Mouse (Mus musculus): ENCODE measurements around the gene 7530416G11Rik. TPM values are rescaled to one million over a fixed set of nuclear protein-coding genes. Genes with fewer than 3 reads are reported as not detected.

Gene 7530416G11Rik
- total RNA-seq (2012; rRNA removed), result not detected in 2 replicates
- not detected in 2 replicates for total RNA-seq (2014; rRNA removed)
- not detected in 2 replicates for polyA plus RNA-seq (2012; ENCODE audit: insufficient read length, low read depth)

GRCm38 (mm10) chr15:85503127-85503526 is at the start of gene 7530416G11Rik:
Gene 7530416G11Rik, minus strand, starts transcription at chr15:85503227.
- no peak for DNase-seq (ENCODE audit: extremely low read depth)
- peaks cover 41% of the 10 kb centered on the region for H3K27me3 ChIP-seq (replicated peaks)
- no peaks in the 10 kb centered on the region for H3K9me3 ChIP-seq (replicated peaks; ENCODE audit: low read length)
- no peaks in the 10 kb centered on the region for H3K4me1 ChIP-seq (ENCODE audit: control insufficient read depth in 1 of 2, insufficient read depth in 2 of 2)
- H3K79me2 ChIP-seq (replicated peaks; ENCODE audit: control insufficient read depth, extremely low read depth, insufficient read depth, poor library complexity, severe bottlenecking), result no peaks in the 10 kb centered on the region
- no peak within 1 kb of the TSS for H3K4me3 ChIP-seq (replicated peaks in 1 of 3; ENCODE audit: low read depth in 2 of 3, low read length in 2 of 3, poor library complexity in 1 of 3)
- H3K36me3 ChIP-seq (replicated peaks in 1 of 2; ENCODE audit: control insufficient read depth in 1 of 2, insufficient read depth in 1 of 2, low read length in 1 of 2), result no peaks in the 10 kb centered on the region
- no peak within 1 kb of the TSS for H3K27ac ChIP-seq (ENCODE audit: insufficient read depth, low read depth)
- TF ChIP-seq KAT2A (IDR thresholded peaks at IDR 0.05; ENCODE audit: insufficient replicate concordance, low read length) (no peak), USF1 (IDR thresholded peaks at IDR 0.05; ENCODE audit: low read depth, low read length) (no peak)
- in situ Hi-C loops (cut with MboI; ENCODE audit: low pct_ligation_motif_present, low pct_unique_long_range_greater_than_20kb, low sequenced_read_pairs) (no loop called here), dilution Hi-C loops (cut with MboI; ENCODE audit: extremely low pct_ligation_motif_present, extremely low pct_unique_long_range_greater_than_20kb, low sequenced_read_pairs) (no loop called here)
- H3K9ac ChIP-seq (ENCODE audit: insufficient read depth, low read depth), result no peak within 1 kb of the TSS
- no peak within 1 kb of the TSS for H3K4me2 ChIP-seq (ENCODE audit: insufficient read depth, low read depth, poor library complexity, severe bottlenecking)

- in situ Hi-C loops (cut with MboI; ENCODE audit: low pct_ligation_motif_present, low pct_unique_long_range_greater_than_20kb, low sequenced_read_pairs) (no loop called here), dilution Hi-C loops (cut with MboI; ENCODE audit: extremely low pct_ligation_motif_present, extremely low pct_unique_long_range_greater_than_20kb, low sequenced_read_pairs) (no loop called here)
- Histone ChIP-seq H3K4me1 (ENCODE audit: control insufficient read depth in 1 of 2, insufficient read depth in 2 of 2) (no peaks in the 10 kb centered on the region), H3K9ac (ENCODE audit: insufficient read depth, low read depth) (no peak overlapping the region), H3K27me3 (replicated peaks) (peaks cover 85% of the 10 kb centered on the region), H3K4me2 (ENCODE audit: insufficient read depth, low read depth, poor library complexity, severe bottlenecking) (no peak overlapping the region), H3K36me3 (replicated peaks in 1 of 2; ENCODE audit: control insufficient read depth in 1 of 2, insufficient read depth in 1 of 2, low read length in 1 of 2) (no peaks in the 10 kb centered on the region), H3K27ac (ENCODE audit: insufficient read depth, low read depth) (no peak overlapping the region), H3K79me2 (replicated peaks; ENCODE audit: control insufficient read depth, extremely low read depth, insufficient read depth, poor library complexity, severe bottlenecking) (no peaks in the 10 kb centered on the region), H3K4me3 (replicated peaks in 1 of 3; ENCODE audit: low read depth in 2 of 3, low read length in 2 of 3, poor library complexity in 1 of 3) (no peak overlapping the region), H3K9me3 (replicated peaks; ENCODE audit: low read length) (no peaks in the 10 kb centered on the region)
- DNase-seq (ENCODE audit: extremely low read depth), result no peak
- no peak for TF ChIP-seq ZC3H11A (IDR thresholded peaks at IDR 0.05; ENCODE audit: low read depth, low read length)
- no peak for TF ChIP-seq UBTF (IDR thresholded peaks at IDR 0.05; ENCODE audit: low read depth, low read length)
- no peak for TF ChIP-seq JUN (IDR thresholded peaks at IDR 0.05; ENCODE audit: insufficient read depth, low read depth, low read length)
- no peak for TF ChIP-seq TCF12 (IDR thresholded peaks at IDR 0.05; ENCODE audit: low read depth, low read length)
These were observed 43.5 kb upstream of the 7530416G11Rik start for GRCm38 (mm10) chr15:85546500-85546899.

- TF ChIP-seq ZKSCAN1 (IDR thresholded peaks at IDR 0.05; ENCODE audit: borderline replicate concordance, low read depth, low read length) (no peak), IRF4 (IDR thresholded peaks at IDR 0.05; ENCODE audit: low read depth, low read length) (no peak), GABPA (IDR thresholded peaks at IDR 0.05; ENCODE audit: insufficient replicate concordance, low read depth, low read length) (no peak), HCFC1 (IDR thresholded peaks at IDR 0.05; ENCODE audit: low read depth, low read length) (no peak), ZMIZ1 (IDR thresholded peaks at IDR 0.05; ENCODE audit: low read depth, low read length) (no peak), USF1 (IDR thresholded peaks at IDR 0.05; ENCODE audit: low read depth, low read length) (no peak), NRF1 (IDR thresholded peaks at IDR 0.05; ENCODE audit: low read depth, low read length) (no peak), MXI1 (IDR thresholded peaks at IDR 0.05; ENCODE audit: low read depth, low read length) (no peak), ZNF384 (IDR thresholded peaks at IDR 0.05; ENCODE audit: low read depth, low read length) (no peak), TBP (conservative IDR thresholded peaks at IDR 0.05; ENCODE audit: low read depth, low read length) (no peak), MEF2A (IDR thresholded peaks at IDR 0.05; ENCODE audit: borderline replicate concordance, low read depth, low read length) (no peak), SMC3 (IDR thresholded peaks at IDR 0.05; ENCODE audit: low read depth, low read length) (no peak), CTCF (conservative IDR thresholded peaks at IDR 0.05 in 1 of 2, IDR thresholded peaks at IDR 0.05 in 1 of 2; ENCODE audit: low read depth in 2 of 2, low read length in 2 of 2) (no peak), UBTF (IDR thresholded peaks at IDR 0.05; ENCODE audit: low read depth, low read length) (no peak), TCF12 (IDR thresholded peaks at IDR 0.05; ENCODE audit: low read depth, low read length) (no peak), MAX (IDR thresholded peaks at IDR 0.05; ENCODE audit: low read length) (no peak), JUN (IDR thresholded peaks at IDR 0.05; ENCODE audit: insufficient read depth, low read depth, low read length) (no peak)
- no peaks in the 10 kb centered on the region for H3K36me3 ChIP-seq (replicated peaks in 1 of 2; ENCODE audit: control insufficient read depth in 1 of 2, insufficient read depth in 1 of 2, low read length in 1 of 2)
- H3K4me3 ChIP-seq (replicated peaks in 1 of 3; ENCODE audit: low read depth in 2 of 3, low read length in 2 of 3, poor library complexity in 1 of 3), result no peak overlapping the region
- dilution Hi-C loops (cut with MboI; ENCODE audit: extremely low pct_ligation_motif_present, extremely low pct_unique_long_range_greater_than_20kb, low sequenced_read_pairs), result no loop called here
- DNase-seq (ENCODE audit: extremely low read depth), result no peak
- in situ Hi-C loops (cut with MboI; ENCODE audit: low pct_ligation_motif_present, low pct_unique_long_range_greater_than_20kb, low sequenced_read_pairs), result no loop called here
- no peaks in the 10 kb centered on the region for H3K79me2 ChIP-seq (replicated peaks; ENCODE audit: control insufficient read depth, extremely low read depth, insufficient read depth, poor library complexity, severe bottlenecking)
- no peak overlapping the region for H3K9ac ChIP-seq (ENCODE audit: insufficient read depth, low read depth)
- no peaks in the 10 kb centered on the region for H3K4me1 ChIP-seq (ENCODE audit: control insufficient read depth in 1 of 2, insufficient read depth in 2 of 2)
- peaks cover 88% of the 10 kb centered on the region for H3K27me3 ChIP-seq (replicated peaks)
- H3K9me3 ChIP-seq (replicated peaks; ENCODE audit: low read length), result no peaks in the 10 kb centered on the region
- H3K4me2 ChIP-seq (ENCODE audit: insufficient read depth, low read depth, poor library complexity, severe bottlenecking), result no peak overlapping the region
- H3K27ac ChIP-seq (ENCODE audit: insufficient read depth, low read depth), result no peak overlapping the region
These were observed 42.3 kb upstream of the 7530416G11Rik start for GRCm38 (mm10) chr15:85545369-85545768.
